Mouse (Mus musculus) urinary bladder, postnatal 36 days (tissue): Measurements from ENCODE around the gene Klhdc1.

ENCODE experiments used
- DNase-seq, 2 experiments: peaks; one replicate each; pipeline ENCODE4 v3.0.0; 2022; ENCODE audit warnings: low spot score in 2 of 2, mixed read lengths in 1 of 2

Gene Klhdc1

DNA sequence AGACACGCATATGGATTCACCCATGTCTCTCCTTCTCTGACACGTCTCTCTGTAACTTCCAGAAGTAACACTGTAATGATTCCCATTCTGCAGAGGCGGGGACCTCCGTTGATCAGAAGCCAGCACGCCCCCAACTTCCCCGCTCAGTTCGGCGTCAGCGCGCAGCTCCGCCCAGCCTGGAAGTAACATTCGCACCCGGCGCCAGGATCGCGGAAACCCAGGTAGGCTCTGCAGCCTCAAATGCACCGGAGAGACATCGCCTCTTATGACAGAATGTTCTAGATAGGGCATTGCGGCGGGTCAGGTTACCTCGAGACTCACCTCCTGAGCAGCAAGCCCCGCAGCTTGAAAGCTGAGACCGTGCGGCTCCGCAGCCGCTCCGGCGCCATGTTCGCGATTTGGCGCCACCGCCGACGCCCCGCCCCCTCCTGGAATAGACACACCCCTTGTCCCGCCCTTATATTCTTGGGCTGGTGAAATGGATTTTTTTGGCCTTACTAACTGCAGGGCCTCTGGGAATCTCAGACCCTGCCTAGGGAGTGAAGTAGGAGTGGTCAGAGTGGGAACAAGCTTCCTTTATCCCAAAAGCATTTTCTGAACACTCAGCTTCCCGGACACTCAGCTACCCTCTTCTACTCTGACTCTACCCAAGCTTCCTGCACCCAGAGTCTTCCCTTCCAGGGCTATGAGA, 13.1 kb upstream of the Klhdc1 start, which contains the start of gene Pole2:
Gene Pole2, minus strand, starts transcription at position 420 of the 691 bp plus-strand sequence.
- DNase-seq: peak; percentile 89 to 90

DNA sequence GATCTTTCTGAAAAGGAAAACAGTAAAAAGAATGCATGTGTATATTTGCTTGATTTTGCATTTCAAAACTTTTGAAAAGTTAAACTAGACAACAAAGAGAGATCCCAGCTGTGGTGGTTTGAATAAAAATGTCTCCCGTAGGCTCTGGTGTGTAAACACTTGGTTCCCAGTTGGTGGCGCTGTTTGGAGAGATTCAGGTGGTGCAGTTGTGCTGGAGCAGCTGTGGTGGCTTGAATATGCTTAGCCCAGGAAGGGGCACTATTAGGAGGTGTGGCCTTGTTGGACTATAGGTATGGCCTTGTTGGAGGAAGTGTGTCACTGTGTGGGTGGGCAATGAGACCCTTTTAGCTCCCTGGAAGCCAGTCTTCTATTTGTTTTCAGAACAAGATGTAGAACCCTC, 11.7 kb upstream of the Klhdc1 start:
- DNase-seq: no peak

DNA sequence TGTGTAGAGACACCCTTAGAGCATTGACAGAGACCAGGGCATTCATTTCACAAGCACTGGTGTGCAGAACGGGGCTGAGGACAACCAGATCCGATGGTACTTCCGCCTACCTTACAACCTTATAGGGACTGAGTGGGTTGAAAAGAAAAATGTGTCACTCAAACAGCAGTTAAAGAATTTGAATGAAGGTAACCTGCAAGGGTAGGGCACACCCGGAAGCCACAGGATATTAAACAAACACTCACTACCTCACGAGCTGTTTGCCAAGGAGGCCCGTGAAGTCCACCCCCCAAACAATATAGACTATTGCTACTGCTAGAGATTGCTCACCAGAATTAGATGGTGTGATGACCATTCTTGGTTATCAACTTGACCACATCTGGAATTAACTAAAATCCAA, 5.2 kb upstream of the Klhdc1 start:
- no peak for DNase-seq

DNA sequence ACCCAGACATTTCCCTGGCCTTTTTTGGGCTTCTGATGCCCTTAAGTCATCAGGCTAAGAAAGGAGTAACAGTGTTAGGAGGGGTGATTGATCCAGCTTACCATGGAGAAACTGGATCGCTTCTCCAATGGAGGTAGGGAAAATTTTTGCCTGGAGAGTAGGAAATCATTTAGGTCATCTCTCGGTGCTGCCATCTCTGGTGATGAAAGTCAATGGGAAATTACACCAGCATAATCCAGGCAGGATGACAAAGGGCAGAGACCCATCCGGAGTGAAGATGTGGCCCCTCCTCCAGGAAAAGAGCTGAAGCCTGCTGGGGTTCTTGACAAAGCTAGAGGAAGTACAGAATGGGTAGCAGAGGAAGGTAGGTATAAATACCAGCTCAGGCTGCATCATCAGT, 2.7 kb upstream of the Klhdc1 start:
- DNase-seq: no peak

DNA sequence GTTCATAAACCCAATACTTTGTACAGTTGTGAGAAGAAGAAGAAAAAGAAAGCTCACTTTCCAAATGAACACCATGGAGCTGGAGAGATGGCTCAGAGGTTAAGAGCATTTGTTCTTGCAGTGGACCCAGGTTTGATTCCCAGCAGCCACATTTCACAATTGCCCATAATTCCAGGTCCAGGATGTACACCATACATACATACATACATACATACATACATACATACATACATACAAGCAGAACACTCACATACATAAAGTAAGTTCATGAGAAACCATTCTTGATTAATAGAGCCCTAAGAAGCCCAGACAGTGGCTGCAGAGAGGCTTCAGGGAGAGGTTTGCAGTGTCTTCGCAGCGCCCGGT, 412 bp downstream of the Klhdc1 start:
- no peak for DNase-seq

DNA sequence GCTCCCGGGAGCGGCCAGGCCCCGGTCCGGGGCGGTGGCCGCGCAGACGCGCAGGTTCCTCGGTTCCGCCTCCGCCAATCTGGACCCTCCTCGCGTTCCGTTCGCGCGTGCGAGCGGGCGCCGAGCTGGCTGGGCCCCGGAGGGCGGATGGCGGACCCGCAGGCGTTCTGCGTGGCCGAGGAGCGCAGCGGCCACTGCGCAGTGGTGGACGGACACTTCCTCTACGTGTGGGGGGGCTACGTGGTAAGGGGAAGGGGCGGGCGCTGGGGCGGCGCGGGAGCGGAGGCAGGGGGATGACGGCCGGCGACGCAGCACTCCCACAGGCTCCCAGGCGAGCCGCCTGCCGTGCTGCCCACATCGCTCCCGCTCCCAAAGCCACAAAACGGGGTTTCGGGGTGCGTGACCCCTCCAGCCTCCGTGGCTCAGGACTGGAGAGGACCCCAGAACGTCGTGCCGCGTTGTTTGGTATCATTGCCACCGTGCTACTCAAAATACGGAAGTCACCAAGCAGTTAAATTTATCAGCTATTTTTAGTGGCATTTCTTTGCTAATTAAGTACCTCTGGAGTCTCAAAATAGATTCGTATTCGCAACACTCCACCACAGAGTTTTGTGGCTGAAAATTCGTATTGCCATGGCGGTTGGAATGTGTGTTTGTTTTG, 925 bp downstream of the Klhdc1 start:
- DNase-seq: peak; percentile 55 to 71

DNA sequence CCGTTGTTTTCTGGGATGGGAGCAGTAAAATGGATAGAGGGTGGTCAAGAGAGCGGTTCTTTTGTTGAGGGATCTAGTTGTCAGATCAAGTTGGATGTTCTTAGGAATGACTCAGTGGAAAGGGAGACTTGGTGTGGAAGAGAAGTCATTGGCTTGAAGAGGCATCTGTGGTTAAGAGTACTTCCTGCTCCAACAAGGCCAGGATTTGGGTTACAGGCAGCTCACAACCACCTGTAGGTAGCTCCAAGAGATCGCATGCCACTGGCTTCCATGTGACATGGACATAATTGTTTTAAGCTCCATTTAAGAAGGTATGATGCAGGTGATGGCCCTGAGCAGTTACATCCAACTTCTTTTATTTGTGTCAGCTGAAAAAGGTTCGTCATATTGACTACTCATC, 8.8 kb downstream of the Klhdc1 start:
- no peak for DNase-seq

DNA sequence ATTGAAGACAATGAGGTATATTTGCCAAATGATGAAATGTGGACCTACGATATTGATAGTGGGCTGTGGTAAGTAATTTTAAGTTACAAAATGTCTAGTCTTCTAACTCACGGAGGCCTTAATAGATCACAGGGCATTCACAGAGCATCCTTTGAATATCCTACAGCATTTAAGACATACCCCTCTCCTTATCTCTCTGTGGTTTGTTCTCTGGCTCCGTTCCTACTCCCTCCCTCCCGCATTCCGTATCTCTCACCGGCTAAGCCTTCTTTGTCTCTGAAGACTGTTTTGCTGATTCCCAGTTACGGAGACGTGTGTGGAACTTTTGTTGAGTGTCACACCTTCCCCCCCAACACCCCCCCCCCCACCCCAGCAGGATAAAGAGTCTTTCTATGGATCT, 9.8 kb downstream of the Klhdc1 start:
- no peak for DNase-seq

DNA sequence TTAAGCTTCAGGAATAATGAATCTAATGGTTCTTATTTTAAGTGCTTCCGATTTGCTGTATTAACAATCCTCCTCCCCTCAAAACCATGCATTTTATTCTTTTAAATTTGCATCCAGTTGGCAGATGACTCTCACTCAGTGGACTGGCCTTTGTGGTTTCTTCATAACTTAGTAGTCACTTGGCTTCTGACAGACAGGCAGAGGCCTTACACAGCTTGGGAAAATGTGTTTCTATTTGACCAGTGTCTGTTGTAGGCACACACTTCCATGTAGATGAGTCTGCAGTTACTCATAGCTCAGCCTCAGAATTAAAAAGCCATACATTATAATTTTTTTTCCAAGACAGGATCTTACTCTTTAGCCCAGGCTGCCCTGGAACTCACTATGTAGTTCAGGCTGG, 12.8 kb downstream of the Klhdc1 start:
- DNase-seq: no peak

DNA sequence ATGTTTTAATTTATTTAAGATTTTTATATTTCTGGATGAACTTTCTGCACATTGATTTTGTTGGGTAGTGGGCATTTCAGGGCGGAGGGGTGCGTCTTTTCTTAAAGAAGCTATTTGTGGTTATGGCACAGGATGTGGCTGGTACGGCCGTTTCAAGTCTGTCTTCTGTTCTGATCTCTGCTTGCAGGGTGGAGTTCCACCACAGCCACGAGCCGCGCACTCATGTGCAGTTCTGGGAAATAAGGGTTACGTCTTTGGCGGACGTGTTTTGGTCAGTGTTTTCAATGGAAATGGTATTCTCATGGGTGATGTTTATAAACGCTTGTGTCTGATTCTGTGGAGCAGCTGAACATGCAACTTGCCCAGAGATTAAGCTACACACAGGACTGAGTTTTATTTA, 16.9 kb downstream of the Klhdc1 start:
- DNase-seq: no peak

DNA sequence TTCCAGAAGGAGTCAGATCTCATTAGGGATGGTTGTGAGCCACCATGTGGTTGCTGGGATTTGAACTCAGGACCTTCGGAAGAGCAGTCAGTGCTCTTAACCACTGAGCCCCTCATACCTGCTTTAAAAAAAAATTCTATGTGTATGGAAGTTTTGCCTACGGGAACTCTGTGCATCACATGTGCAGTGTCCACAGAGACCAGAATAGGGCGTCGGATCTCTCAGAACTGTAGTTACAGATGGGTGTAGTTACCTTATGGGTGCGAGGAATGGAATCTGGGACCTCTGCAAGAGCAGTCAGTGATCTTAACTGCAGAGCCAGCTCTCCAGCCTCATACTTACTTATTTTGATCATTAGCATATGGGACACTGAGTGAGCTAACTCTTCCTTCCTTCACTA, 21.3 kb downstream of the Klhdc1 start:
- no peak for DNase-seq

DNA sequence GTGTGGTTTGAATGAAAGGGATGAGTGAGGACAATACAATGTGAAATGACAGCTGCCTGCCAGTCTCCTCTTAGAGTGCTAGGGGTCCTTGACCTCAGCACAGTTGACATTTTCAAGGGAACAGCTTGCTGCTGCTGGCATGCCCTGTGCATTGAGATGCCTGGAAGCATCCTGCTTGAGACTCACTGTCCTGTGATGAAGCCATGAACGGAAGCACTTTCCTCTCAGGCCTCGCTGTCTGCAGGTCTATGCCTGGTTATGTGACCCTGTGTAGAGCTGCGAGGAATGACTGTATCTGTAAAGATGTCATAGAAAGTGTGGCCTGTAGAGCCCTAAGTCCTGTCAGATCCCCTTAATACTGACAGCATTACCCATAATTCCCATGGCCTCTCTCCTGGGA, 24.1 kb downstream of the Klhdc1 start:
- no peak for DNase-seq

DNA sequence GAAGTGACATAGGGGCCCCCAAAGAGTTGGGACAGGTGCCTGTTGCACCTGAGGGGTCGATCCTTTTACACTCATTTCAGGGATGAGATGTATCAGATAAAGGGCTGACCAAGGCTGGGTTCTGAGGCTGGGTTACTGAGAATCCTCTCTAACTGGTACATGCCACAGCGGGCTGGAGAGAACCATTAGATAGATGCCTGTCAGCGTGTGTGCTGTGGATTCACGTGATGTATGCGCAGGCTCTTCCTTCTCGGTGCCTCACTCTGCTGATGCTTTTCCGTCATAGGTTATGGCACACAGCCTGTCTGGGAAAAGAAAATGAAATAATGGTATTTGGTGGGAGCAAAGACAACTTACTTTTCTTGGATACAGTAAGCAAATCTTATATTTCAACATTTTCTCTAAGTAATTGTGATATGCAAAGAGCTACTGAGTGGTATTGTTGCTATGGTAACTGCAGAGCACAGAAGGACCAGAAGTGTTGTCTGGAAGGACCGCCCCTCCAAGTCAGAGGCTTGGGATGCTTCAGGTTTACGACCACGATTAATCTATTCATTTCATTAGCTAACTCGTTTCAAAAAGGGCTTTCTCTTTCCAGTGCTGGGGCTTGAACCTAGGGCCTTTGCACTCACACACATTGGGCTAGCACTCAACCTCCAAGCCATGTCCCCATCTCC, 27.1 kb downstream of the Klhdc1 start:
- DNase-seq: no peak

DNA sequence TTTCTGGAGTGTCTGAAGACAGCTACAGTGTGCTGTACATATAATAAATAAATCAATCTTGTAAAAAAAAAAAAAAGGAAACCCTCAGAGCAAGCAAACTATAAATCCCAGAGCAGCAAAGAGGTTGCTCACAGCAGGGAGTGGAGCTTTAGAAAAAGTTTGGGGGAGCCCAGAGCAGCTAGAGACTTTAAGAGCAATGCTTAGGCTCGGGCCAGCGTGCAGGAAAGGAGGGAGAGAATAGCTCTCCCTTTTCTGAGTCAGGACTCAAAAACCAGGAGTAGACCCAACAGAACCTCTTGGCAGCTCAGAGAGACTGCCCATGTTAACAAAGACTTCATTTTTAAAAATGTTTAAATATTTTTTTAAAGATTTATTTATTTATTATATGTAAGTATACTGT, 28.0 kb downstream of the Klhdc1 start:
- DNase-seq: no peak

DNA sequence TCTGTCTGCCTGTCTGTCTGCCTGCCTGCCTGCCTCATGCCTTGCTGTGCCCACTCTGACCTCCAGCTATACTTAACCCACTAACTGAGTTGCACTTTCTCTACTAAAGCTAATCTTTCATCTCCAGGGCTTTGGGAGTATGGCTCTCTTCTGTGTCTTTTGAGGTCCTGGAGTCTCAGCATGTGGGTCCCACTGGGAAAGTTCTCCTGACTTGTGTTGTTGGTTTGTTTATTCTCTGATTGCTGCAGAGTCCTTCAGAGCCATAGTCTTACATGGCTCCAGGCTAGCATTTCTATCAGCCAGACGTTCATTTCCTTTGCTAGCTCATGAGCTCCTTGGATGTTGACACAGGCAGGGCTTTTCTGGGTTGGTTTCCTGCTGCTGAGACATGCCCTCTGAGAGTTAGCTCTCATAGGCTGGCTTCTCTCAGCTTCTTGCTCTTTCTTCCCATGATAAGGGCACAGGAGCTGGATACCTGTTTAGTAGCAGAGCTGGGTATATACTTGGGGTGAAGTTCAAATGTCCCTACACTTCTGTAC, 39.0 kb downstream of the Klhdc1 start:
- no peak for DNase-seq

DNA sequence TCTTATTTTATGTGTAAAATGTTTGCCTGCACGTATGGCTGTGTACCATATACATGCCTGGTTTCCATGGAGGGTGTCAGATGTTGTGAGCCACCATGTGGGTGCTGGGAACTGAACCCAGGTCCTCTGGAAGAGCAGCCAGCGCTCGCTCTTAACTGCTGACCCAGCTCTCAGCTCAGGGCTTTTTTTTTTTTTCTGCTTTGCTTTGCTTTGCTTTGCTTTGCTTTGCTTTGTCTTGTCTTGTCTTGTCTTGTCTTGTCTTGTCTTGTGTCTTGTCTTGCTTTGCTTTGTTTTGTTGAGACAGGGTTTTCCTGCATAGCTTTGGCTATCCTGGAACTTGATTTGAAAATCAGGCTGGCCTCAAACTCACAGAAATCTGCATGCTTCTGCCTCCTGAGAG, 39.9 kb downstream of the Klhdc1 start:
- DNase-seq: no peak

DNA sequence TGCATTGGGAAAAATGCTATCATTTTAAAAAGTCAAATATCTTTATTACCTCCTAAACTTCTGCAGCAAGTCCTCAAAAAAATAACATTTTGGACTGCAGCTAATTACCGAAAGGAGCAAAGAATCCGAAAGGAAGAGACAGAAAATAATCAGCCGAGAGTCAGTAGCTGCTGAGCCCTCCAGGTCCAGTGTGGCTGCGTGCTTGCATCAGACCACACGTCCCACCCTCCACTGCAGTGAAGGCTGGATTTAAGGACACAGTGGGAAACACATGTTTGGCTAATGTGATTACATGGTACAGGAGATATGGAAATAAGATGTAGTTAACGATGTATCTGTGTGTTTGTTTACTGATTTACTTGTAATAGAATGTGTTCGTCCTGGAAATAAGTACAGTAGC, 42.2 kb downstream of the Klhdc1 start:
- no peak for DNase-seq

DNA sequence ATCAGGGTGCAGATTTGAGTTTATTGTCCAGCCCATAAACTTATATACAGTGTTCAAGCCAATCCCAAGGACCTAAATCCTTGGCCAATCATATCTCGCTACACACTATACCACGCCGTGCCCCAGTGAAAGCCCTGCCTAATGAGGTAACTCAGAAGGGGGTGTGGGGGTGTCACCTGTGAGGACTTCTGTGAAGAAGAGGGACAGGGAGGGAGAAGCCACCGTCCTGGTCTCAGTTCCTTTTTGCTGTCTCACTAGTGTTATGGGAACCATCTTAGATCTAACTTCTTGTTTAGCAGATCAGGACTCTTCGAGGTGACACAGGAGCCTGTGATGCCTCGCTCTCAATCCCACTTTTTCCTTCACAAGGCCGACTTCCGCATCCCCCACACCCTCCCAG, 46.6 kb downstream of the Klhdc1 start:
- no peak for DNase-seq

DNA sequence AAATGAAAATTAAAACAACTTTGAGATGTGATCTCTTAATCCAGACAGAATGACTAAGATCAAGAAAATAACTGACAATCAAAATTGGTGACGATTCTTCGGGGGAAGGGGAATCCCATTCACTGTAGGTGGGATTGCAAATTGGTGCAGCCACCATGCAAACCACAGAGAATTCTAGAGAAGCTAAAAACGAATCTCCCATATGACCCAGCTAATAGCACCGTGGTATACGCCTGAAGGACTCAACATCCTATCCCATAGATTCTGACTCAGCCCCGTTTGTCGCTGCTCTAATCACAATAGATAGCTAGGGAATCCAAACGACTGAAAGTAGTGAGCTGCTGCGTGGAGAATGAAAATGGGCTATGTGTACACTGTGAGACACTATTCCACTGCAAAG, 47.7 kb downstream of the Klhdc1 start:
- no peak for DNase-seq

DNA sequence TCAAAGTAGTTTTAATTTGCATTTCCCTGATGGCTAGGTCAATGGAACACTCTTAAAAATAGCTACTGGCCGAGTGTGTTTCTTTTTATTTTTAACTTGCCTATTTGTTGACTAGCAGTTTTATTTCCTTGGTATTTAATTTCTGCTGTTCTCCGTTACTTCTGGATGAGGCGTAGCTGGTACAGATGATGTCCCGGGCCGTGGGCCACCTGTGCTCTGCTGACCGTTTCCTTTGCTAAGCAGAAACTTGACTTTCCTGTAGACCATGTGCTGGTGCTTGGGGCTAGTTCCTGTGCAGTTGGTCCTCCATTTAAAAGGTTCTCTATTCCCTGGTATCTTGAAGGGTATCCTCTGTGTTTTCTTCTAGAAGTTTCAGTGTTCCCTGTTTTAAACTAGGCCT, 51.4 kb downstream of the Klhdc1 start:
- no peak for DNase-seq

DNA sequence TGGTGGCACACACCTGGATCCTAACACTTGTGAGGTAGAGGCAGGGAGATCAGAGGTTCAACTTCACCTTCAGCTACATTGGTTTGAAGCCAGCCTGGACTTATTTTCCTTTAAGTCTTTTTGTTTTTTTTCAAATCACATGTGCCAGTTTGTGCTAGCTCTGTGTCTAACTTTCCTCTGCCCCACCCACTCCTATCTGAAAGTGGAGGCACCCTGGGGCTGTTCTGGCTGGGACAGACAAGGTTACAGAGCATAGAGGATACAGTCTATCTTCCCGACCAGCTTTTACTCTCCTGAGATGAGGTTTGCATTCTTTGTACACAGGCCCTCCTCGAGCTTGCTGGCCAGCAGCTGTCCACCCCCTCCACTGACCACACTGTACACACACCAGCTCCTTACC, 52.8 kb downstream of the Klhdc1 start:
- no peak for DNase-seq

DNA sequence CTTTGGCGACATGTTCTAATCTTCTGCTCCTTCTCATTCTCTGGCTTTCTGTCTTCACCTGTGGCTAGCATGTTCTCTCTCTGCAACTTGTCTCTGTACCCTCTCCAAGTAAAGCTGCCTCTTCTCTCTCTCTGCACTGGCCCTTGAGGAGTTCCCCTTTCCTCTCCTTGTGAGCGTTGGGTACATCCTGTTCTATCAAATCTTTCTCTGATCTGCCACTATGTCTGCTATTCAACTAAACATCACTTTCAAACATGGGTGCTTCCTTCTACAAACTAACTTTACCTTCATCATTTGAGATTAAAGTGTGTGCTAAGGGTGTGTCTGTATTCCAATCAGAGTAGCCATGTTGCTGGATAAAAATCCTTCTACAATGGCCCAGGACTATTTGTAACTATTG, 54.0 kb downstream of the Klhdc1 start:
- DNase-seq: no peak

DNA sequence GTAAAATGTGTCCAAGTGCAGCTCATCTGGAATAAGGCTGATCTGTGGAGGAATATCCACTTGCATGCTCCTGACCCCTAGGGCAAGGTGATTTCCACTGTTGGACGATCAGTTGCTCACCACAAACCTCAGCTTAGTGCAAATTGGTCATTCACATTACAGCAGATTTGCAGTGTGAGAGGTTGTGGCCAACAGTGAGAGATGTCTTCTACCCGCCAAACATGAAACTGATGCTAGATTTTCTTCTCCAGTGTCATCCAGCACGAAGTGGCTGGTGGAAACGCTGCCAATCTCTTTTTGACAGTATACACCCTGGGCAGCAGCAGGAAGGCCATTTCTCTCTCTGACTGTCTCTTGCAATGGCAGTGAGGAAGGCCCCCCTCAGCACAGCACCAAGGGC, 54.7 kb downstream of the Klhdc1 start:
- no peak for DNase-seq
